Mouse (Mus musculus): ENCODE data around the gene Cers6. TPM values are rescaled to one million over a fixed set of nuclear protein-coding genes. Genes with fewer than 3 reads are reported as not detected.

Gene Cers6
- polyA plus RNA-seq, 1 experiment from 2014 or later: 74.4 TPM

DNA sequence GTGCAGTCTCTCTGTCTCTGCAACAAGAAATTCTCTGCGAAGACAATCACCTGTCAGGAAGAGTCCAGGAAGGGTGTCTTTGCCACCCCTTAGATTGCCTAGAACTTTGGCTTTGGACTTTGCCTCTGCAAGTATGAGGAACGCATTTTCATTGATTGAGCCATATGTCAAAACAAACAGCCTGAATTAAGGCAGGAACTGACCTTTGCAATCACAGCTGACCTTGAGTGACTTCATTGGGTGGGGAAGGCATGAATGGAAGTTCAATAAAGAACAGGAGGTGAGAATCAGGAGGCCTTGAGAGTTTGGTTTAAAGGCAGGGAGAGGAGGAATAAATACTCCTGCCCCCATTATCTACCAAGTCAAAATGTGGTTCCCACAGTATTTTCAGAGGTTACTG, 850 bp upstream of the Cers6 start:
- ATAC-seq: no peak

DNA sequence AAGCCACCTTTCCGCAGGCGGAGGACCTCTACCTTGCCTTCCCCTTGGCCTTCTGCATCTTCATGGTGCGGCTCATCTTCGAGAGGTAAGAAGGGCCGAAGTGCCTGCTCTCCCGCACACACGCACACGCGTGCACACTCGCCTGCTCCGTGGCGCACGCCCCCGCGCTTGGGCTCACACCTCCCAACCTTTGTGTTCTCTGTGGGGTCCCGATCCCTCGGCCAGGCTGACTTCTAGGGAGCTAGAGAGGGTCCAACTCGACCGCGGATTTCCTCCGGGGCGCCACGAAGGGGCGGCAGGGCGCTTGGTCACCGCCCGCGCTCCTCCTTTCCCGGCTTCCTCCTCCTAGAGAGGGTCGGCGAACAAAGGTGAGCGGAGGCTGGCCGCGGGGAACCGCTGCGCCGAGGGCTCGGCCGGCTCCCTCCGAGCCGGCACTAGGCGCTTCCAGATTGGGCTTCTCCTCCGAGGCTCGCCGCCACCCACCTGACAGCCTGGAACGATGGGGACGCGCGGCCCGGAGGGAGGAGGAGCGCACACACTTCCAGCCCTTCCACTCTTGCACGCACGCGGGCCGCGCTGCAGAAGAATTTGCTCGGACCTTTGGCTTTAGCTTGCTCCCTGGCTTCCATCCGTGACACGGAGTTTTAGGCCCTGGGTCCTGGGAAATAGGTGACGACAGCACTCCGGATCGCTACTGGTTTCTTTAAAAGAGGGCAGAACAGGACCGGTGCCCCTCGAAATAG, 651 bp downstream of the Cers6 start:
- Histone ChIP-seq H3K36me3 (ENCODE audit: control insufficient read depth, insufficient read depth) (no peaks in the 10 kb centered on the region), H3K27me3 (replicated peaks; ENCODE audit: control insufficient read depth, insufficient read depth, low read length) (no peaks in the 10 kb centered on the region), H3K9ac (replicated peaks; ENCODE audit: low read depth, low read length) (peak overlapping the region; percentile 94), H3K4me3 (replicated peaks; ENCODE audit: low read length) (peak overlapping the region; percentile 87), H3K4me1 (replicated peaks; ENCODE audit: control insufficient read depth, insufficient read depth, low read length) (peaks cover 20% of the 10 kb centered on the region), H3K27ac (ENCODE audit: low read length) (peak overlapping the region; percentile 87), H3K4me2 (ENCODE audit: low read length) (peak overlapping the region; percentile 68), H3K9me3 (ENCODE audit: control insufficient read depth, low read length) (no peaks in the 10 kb centered on the region)
- ATAC-seq: peak; percentile 60
- WGBS: under 1% methylated on average over 64 of the region's 64 CpGs

More for the DNA sequence above, 850 bp upstream of the Cers6 start:
- 74% methylated on average over 2 of the region's 2 CpGs for WGBS
- peak overlapping the region; percentile 75 for H3K4me2 ChIP-seq (ENCODE audit: low read length)
- H3K4me1 ChIP-seq (replicated peaks; ENCODE audit: control insufficient read depth, insufficient read depth, low read length): peaks cover 18% of the 10 kb centered on the region
- no peaks in the 10 kb centered on the region for H3K27me3 ChIP-seq (replicated peaks; ENCODE audit: control insufficient read depth, insufficient read depth, low read length)
- no peak overlapping the region for H3K27ac ChIP-seq (ENCODE audit: low read length)
- no peaks in the 10 kb centered on the region for H3K36me3 ChIP-seq (ENCODE audit: control insufficient read depth, insufficient read depth)
- no peaks in the 10 kb centered on the region for H3K9me3 ChIP-seq (ENCODE audit: control insufficient read depth, low read length)
- H3K4me3 ChIP-seq (replicated peaks; ENCODE audit: low read length): peak overlapping the region; percentile 87
- H3K9ac ChIP-seq (replicated peaks; ENCODE audit: low read depth, low read length): no peak overlapping the region

DNA sequence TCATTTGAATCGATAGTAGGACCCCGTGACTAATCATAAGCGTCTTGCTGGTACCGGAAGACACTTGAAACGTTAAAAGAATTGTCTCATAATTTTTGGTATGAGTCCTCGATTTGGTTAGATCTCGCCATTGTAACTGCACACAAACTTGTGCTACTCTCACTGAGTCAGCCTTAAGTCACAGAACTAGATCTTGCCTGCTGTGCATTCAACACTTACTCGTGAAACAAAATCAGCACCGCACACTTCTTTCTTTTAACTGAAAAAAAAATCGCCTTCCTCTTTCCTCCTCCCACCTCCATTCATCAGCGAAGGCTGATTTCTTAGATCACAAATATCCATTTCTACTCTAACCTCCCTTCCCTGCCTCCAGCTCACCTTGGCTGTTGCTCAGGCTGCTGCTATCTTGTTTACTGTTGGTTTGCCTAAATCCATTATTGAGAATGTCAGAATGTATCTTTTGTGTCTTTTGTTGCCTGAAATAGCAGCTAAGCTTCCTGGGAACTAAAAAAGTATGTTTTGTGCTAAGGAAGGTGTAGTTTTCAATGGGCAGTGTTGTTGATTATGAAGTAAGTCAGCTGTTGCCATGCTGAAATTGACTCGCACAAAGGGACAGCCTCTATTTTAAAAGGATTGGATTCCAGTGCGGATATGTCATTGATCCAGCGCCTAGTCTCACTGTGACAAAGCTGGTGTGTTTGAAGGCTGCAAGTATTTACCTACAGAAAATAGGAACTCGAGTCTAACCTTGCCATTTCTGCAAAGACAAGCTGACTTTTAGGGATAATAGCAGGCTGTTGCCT, 1.4 kb downstream of the Cers6 start:
- peak overlapping the region; percentile 94 for H3K9ac ChIP-seq (replicated peaks; ENCODE audit: low read depth, low read length)
- H3K27ac ChIP-seq (ENCODE audit: low read length): peak overlapping the region; percentile 87
- H3K4me1 ChIP-seq (replicated peaks; ENCODE audit: control insufficient read depth, insufficient read depth, low read length): peaks cover 20% of the 10 kb centered on the region
- no peaks in the 10 kb centered on the region for H3K9me3 ChIP-seq (ENCODE audit: control insufficient read depth, low read length)
- peak overlapping the region; percentile 87 for H3K4me3 ChIP-seq (replicated peaks; ENCODE audit: low read length)
- H3K36me3 ChIP-seq (ENCODE audit: control insufficient read depth, insufficient read depth): no peaks in the 10 kb centered on the region
- peak overlapping the region; percentile 68 for H3K4me2 ChIP-seq (ENCODE audit: low read length)
- no peaks in the 10 kb centered on the region for H3K27me3 ChIP-seq (replicated peaks; ENCODE audit: control insufficient read depth, insufficient read depth, low read length)
- no peak for ATAC-seq
- 1% methylated on average over 15 of the region's 15 CpGs for WGBS

DNA sequence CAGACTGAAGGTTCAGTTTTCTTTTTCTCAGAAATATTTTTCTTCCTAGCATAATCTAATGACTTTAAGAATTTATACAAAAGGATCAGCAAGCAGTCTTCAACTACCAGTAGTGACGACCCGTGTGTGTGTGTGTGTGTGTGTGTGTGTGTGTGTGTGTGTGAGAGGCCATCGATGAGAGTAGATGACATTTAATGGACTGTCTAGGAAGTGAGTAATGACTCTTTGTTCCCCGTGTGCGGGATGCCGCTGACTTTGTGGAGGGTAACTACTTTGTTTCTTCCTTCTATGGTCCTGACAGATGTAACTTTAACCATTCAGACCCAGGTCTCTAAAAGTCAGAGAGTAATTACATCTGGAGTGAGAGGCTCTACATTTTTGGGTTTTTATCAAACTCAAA, 2.3 kb downstream of the Cers6 start:
- Histone ChIP-seq H3K4me2 (ENCODE audit: low read length) (peak overlapping the region; percentile 68), H3K27ac (ENCODE audit: low read length) (no peak overlapping the region), H3K9ac (replicated peaks; ENCODE audit: low read depth, low read length) (peak overlapping the region; percentile 94), H3K27me3 (replicated peaks; ENCODE audit: control insufficient read depth, insufficient read depth, low read length) (no peaks in the 10 kb centered on the region), H3K9me3 (ENCODE audit: control insufficient read depth, low read length) (no peaks in the 10 kb centered on the region), H3K4me3 (replicated peaks; ENCODE audit: low read length) (peak overlapping the region; percentile 87), H3K4me1 (replicated peaks; ENCODE audit: control insufficient read depth, insufficient read depth, low read length) (peaks cover 20% of the 10 kb centered on the region), H3K36me3 (ENCODE audit: control insufficient read depth, insufficient read depth) (no peaks in the 10 kb centered on the region)
- no peak for ATAC-seq
- WGBS: 51% methylated on average over 6 of the region's 6 CpGs

DNA sequence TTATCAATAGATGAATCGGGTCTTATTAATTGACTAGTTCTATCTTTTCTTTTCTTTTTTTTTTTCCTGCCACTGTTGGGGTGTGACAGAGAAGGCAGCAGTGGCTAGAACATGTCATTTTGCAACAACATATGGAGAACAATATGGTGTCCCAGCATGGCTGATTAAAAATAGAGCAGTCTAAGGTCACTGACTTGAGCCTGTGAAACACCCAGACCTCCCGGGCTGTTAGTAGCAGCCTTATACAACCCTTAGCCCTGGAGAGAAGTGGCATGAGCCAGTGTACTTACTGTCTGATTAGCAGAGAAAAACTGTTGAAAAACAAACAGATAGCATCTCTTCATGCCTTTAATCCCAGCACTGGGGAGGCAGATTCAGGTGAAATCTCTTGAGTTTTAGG, 3.1 kb downstream of the Cers6 start:
- Histone ChIP-seq H3K9ac (replicated peaks; ENCODE audit: low read depth, low read length) (no peak overlapping the region), H3K9me3 (ENCODE audit: control insufficient read depth, low read length) (no peaks in the 10 kb centered on the region), H3K36me3 (ENCODE audit: control insufficient read depth, insufficient read depth) (no peaks in the 10 kb centered on the region), H3K4me3 (replicated peaks; ENCODE audit: low read length) (no peak overlapping the region), H3K4me2 (ENCODE audit: low read length) (peak overlapping the region; percentile 68), H3K4me1 (replicated peaks; ENCODE audit: control insufficient read depth, insufficient read depth, low read length) (peaks cover 20% of the 10 kb centered on the region), H3K27me3 (replicated peaks; ENCODE audit: control insufficient read depth, insufficient read depth, low read length) (no peaks in the 10 kb centered on the region), H3K27ac (ENCODE audit: low read length) (no peak overlapping the region)
- 77% methylated on average over 2 of the region's 2 CpGs for WGBS
- no peak for ATAC-seq

DNA sequence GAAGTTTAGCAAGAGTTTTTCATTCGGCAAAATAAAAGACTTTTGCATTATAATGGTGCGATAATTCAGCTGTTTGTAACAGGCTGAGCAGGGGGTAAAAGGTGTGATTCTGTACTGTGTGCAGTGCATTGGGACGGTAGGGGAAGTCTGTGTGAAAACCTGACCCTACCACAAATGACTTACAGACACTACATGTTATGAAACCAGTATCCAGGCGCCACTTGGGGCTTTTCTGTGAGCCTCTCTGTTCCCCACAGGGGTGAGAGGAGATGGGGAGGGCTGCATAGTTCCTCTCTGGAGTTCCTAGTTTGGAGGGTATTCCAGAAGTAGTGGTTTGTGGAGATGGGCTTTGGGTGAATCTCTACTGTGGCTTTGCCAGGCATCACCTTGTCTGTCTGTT, 5.9 kb downstream of the Cers6 start:
- H3K4me2 ChIP-seq (ENCODE audit: low read length): no peak overlapping the region
- ATAC-seq: no peak
- WGBS: 71% methylated on average over 4 of the region's 4 CpGs

DNA sequence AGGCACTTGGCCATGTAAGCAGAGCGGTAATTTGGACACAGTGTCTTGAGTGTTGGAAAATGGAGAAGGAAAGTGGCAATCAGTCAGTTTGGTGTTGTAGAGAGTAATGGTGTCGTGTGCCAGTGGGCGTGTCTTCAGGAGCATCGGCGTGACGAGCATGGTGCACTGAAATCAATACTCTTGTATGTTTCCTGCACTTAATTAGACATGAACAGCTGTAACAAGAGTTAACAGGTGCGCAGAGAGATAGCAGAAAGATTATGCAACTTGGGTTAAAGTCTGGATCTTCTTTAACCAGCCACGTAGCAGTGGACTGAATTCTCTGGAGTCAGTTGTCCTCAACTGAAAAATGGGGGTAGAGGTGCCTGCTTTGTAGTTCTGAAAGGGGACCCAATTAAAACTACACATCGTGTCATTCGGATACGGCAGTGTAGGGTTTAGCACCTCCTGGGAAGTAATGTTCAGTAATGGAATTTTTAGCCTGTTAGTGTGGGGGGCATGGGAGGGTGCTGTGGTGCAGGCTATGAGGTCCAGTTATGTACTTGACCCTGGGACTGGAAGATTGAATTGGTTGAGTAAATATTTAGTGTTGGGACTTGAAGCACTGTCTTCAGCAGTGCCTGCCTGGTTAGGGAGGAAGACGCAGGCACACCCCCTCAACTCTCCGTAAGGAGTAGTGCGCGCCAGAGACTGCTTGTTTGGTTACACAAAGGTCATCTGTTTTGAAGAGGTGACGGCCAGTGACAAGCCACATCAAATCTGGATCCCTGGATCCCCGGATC, 9.9 kb downstream of the Cers6 start:
- 82% methylated on average over 17 of the region's 17 CpGs for WGBS
- no peak for ATAC-seq
- H3K9ac ChIP-seq (replicated peaks; ENCODE audit: low read depth, low read length): no peak overlapping the region

More for the DNA sequence above, 5.9 kb downstream of the Cers6 start:
- H3K36me3 ChIP-seq (ENCODE audit: control insufficient read depth, insufficient read depth): no peaks in the 10 kb centered on the region
- no peaks in the 10 kb centered on the region for H3K9me3 ChIP-seq (ENCODE audit: control insufficient read depth, low read length)
- H3K4me1 ChIP-seq (replicated peaks; ENCODE audit: control insufficient read depth, insufficient read depth, low read length): peaks cover 16% of the 10 kb centered on the region
- H3K9ac ChIP-seq (replicated peaks; ENCODE audit: low read depth, low read length): no peak overlapping the region
- H3K27me3 ChIP-seq (replicated peaks; ENCODE audit: control insufficient read depth, insufficient read depth, low read length): no peaks in the 10 kb centered on the region
- H3K27ac ChIP-seq (ENCODE audit: low read length): no peak overlapping the region
- no peak overlapping the region for H3K4me3 ChIP-seq (replicated peaks; ENCODE audit: low read length)

GRCm38 (mm10) chr2:68873086-68873485, 11.8 kb downstream of the Cers6 start:
- no peak overlapping the region for H3K4me3 ChIP-seq (replicated peaks; ENCODE audit: low read length)
- H3K27ac ChIP-seq (ENCODE audit: low read length): no peak overlapping the region
- 0 out of 2 replicates have a peak, but pooled peaks cover 2% of the 10 kb centered on the region for H3K4me1 ChIP-seq (replicated peaks; ENCODE audit: control insufficient read depth, insufficient read depth, low read length)
- no peak for ATAC-seq
- H3K4me2 ChIP-seq (ENCODE audit: low read length): no peak overlapping the region
- 92% methylated on average over 6 of the region's 6 CpGs for WGBS
- H3K36me3 ChIP-seq (ENCODE audit: control insufficient read depth, insufficient read depth): no peaks in the 10 kb centered on the region
- H3K9me3 ChIP-seq (ENCODE audit: control insufficient read depth, low read length): no peaks in the 10 kb centered on the region
- H3K27me3 ChIP-seq (replicated peaks; ENCODE audit: control insufficient read depth, insufficient read depth, low read length): no peaks in the 10 kb centered on the region
- H3K9ac ChIP-seq (replicated peaks; ENCODE audit: low read depth, low read length): no peak overlapping the region

More for the DNA sequence above, 9.9 kb downstream of the Cers6 start:
- Histone ChIP-seq H3K4me1 (replicated peaks; ENCODE audit: control insufficient read depth, insufficient read depth, low read length) (0 out of 2 replicates have a peak, but pooled peaks cover 5% of the 10 kb centered on the region), H3K4me2 (ENCODE audit: low read length) (no peak overlapping the region), H3K9me3 (ENCODE audit: control insufficient read depth, low read length) (no peaks in the 10 kb centered on the region), H3K27me3 (replicated peaks; ENCODE audit: control insufficient read depth, insufficient read depth, low read length) (no peaks in the 10 kb centered on the region), H3K4me3 (replicated peaks; ENCODE audit: low read length) (no peak overlapping the region), H3K36me3 (ENCODE audit: control insufficient read depth, insufficient read depth) (no peaks in the 10 kb centered on the region), H3K27ac (ENCODE audit: low read length) (no peak overlapping the region)
